Mouse (Mus musculus): ENCODE data around the gene Ube2q1.

DNA sequence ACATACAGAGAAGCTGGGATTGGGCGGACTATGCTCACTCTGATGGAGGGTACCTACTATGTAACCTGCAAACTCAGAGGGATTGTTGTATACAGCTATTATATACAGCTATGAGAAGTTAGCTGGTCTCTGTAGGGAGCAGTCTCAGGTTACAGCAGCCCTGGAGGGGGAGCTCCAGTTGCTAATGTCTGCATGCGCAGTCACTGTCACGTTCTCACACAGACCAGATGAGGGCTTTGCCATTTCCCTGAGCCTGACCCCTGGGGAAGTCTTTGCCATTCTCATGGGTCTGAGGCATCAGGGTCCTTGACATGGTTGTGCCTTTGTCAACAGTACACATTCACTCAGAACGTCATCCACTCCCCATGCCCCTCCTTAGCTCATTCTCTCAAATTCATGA is 31.8 kb downstream of the Ube2q1 start:
- TF ChIP-seq MAX (IDR thresholded peaks at IDR 0.05) (no peak), CTCF (IDR thresholded peaks at IDR 0.05; ENCODE audit: control insufficient read depth, insufficient read depth, insufficient read length) (no peak), MYOD1 (IDR thresholded peaks at IDR 0.05; ENCODE audit: control insufficient read depth, insufficient read length, low read depth) (no peak), USF1 (IDR thresholded peaks at IDR 0.05; ENCODE audit: low read depth) (no peak), CEBPB (IDR thresholded peaks at IDR 0.05; ENCODE audit: low read depth) (no peak), MYOG (IDR thresholded peaks at IDR 0.05; ENCODE audit: control insufficient read depth, extremely low read depth, insufficient read length) (no peak), FOSL1 (IDR thresholded peaks at IDR 0.05; ENCODE audit: insufficient read depth, low read length, poor library complexity, severe bottlenecking) (no peak)
